Mouse (Mus musculus) testis, adult 2 months (tissue): ENCODE measurements around the gene Tulp4.
"Not testable (repeated sequence)": the region's sequence is repeated elsewhere in the genome, so short reads cannot be mapped to it uniquely, and the experiment has no call there.

Experiments used
- CTCF ChIP-seq: fragments of 200-500 bp; IDR thresholded peaks from 2 replicates; pipeline ENCODE4 v1.5.1; 2012; ENCODE audit warnings: low read depth, mild to moderate bottlenecking, inconsistent platforms, low read length, moderate library complexity; ENCODE audit not compliant: control insufficient read depth, insufficient read depth, insufficient replicate concordance
- POLR2A ChIP-seq: fragments of 200-500 bp; IDR thresholded peaks from 2 replicates; pipeline ENCODE4 v1.6.1; 2012; ENCODE audit warnings: low read depth, mild to moderate bottlenecking, inconsistent platforms, low read length, moderate library complexity; ENCODE audit not compliant: control insufficient read depth

GRCm38 (mm10) chr17:6251298-6251697 lies 145.1 kb downstream of the Tulp4 start:
- TF ChIP-seq POLR2A, CTCF: not testable (repeated sequence)
